Mouse (Mus musculus) heart, postnatal 0 days (tissue): ENCODE data around the gene Slc22a5. TPM values are rescaled to one million over a fixed set of nuclear protein-coding genes. Genes with fewer than 3 reads are reported as not detected.
A peak's percentile ranks its signal among the peaks of the same experiment; 100 is the strongest.
"Not testable (repeated sequence)": the region's sequence is repeated elsewhere in the genome, so short reads cannot be mapped to it uniquely, and the experiment has no call there.

ENCODE experiments used
- ATAC-seq: fragments of 200-750 bp; cut with Nextera tagmentation; 2 replicates; pipeline ENCODE4 v1.8.0; 2017; ENCODE audit warnings: low read depth, moderate number of reproducible peaks, moderate library complexity; ENCODE audit not compliant: insufficient read depth
- DNase-seq: peaks from one replicate; pipeline ENCODE4 v3.0.0-alpha.2; 2016; ENCODE audit warnings: low spot score
- H3K27ac ChIP-seq: fragments of 300-500 bp; sonication (generic); 2 replicates; pipeline ENCODE4 v1.5.1; 2014; ENCODE audit warnings: low read depth, mild to moderate bottlenecking
- H3K27me3 ChIP-seq: fragments of 300-500 bp; sonication (generic); 2 replicates; pipeline ENCODE4 v1.6.1; 2014; ENCODE audit warnings: low read length, mixed read lengths; ENCODE audit not compliant: control insufficient read depth, insufficient read depth
- H3K36me3 ChIP-seq: fragments of 300-500 bp; sonication (generic); replicated peaks from 2 replicates; pipeline ENCODE4 v1.6.1; 2014; ENCODE audit warnings: low read length, mixed read lengths; ENCODE audit not compliant: control insufficient read depth, insufficient read depth
- H3K4me1 ChIP-seq: fragments of 300-500 bp; sonication (generic); 2 replicates; pipeline ENCODE4 v1.6.1; 2014; ENCODE audit warnings: antibody characterized with exemption; ENCODE audit not compliant: control insufficient read depth, insufficient read depth
- H3K4me2 ChIP-seq: fragments of 300-500 bp; sonication (generic); 2 replicates; pipeline ENCODE4 v1.6.1; 2014; ENCODE audit warnings: low read depth, mild to moderate bottlenecking, low read length, moderate library complexity
- H3K4me3 ChIP-seq: fragments of 300-500 bp; sonication (generic); 2 replicates; pipeline ENCODE4 v1.5.1; 2014; ENCODE audit warnings: low read depth, low read length
- H3K9ac ChIP-seq: fragments of 300-500 bp; sonication (generic); replicated peaks from 2 replicates; pipeline ENCODE4 v1.6.1; 2014; ENCODE audit warnings: low read depth, low read length, mixed read lengths
- H3K9me3 ChIP-seq: fragments of 300-500 bp; sonication (generic); replicated peaks from 2 replicates; pipeline ENCODE4 v1.6.1; 2016; ENCODE audit warnings: low read length; ENCODE audit not compliant: control insufficient read depth
- CTCF ChIP-seq: IDR thresholded peaks from 2 replicates; pipeline ENCODE4 v1.5.1; 2016; ENCODE audit warnings: antibody characterized with exemption, control low read depth, low read depth
- EP300 ChIP-seq: IDR thresholded peaks from 2 replicates; pipeline ENCODE4 v1.6.1; 2016; ENCODE audit warnings: antibody characterized with exemption, low read depth
- WGBS: fragments of 180-500 bp; shearing (Covaris S2); extraction: QIAGEN DNeasy Blood & Tissue Kit; methylation state at CpG from one replicate; pipeline ENCODE4 v1.1.7; 2014; 5-methylcytosine and 5-hydroxymethylcytosine counted together
- polyA plus RNA-seq: library from polyadenylated mRNA; unstranded; fragments of >200 nt; fragmentation: Nextera tagmentation; extraction: Ambion mirVana; gene quantifications from 2 replicates; pipeline ENCODE4 v1.2.1, GENCODE M21; 2015
- total RNA-seq: library from RNA; depleted of rRNA; stranded (reverse); fragments of >200 nt; gene quantifications from 2 replicates; pipeline ENCODE4 v1.2.3, GENCODE M21; 2014; ENCODE audit warnings: low replicate concordance

Slc22a5 gene
- total and polyA plus RNA-seq, 2 experiments from 2014 or later, result 14.5 to 15.6 TPM

DNA sequence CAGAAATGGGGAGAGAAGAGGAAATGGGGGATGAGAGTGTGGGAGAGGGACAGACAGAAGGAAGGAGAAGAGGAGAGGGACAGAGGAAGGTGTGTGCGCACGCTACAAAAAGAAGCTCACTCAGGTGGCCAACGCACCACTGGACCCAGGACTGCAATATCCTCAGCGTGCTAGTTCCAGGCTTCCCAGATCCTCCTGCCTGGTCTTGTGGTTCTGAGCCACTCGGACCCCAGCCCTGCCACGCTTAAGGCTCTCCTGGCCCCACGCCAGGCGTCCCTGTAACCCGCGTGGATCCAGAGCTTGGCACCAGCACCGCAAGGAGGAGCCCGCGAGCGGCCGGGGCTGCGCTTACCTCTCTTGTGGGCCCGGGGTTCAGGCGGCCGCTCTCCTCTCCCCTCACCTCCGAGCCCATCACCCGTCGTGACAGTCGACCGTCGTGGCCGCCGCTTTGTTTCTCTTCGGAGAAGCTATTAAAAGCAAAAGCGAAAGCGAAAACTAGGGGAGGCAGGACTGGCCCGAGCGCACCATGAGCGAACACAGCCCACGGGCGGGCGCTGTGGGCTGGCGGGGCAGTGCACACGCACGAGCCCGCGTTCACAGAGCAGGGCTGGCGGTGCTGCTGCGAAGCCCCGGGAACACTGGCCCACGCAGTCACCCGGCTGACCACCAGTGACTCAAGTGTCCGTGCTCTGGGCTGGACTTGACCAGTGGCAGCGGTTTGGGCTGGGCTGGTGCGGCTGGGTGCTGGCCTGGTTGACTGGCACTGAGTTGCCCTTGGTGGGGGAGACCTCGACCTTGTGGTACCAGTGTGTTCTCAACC is 32.5 kb downstream of the Slc22a5 start, which contains the start of gene Gm12216:
TSS of gene Gm12216 (minus strand) at position 496 of the 820 bp plus-strand sequence.
- peak within 1 kb of the TSS; percentile 52 for H3K9ac ChIP-seq
- H3K27ac ChIP-seq, result 0 out of 2 replicates have a peak within 1 kb of the TSS, but pooled peaks have one; percentile 1
- H3K9me3 ChIP-seq, H3K27me3 ChIP-seq, H3K36me3 ChIP-seq, H3K4me1 ChIP-seq, DNase-seq: not testable (repeated sequence)
- H3K4me2 ChIP-seq, result peak within 1 kb of the TSS; percentile 58
- ATAC-seq, result peak; percentile 75
- 8% methylated on average over 41 of the region's 50 CpGs for WGBS
- peak; percentile 17 for TF ChIP-seq CTCF
- peak within 1 kb of the TSS; percentile 51 for H3K4me3 ChIP-seq

DNA sequence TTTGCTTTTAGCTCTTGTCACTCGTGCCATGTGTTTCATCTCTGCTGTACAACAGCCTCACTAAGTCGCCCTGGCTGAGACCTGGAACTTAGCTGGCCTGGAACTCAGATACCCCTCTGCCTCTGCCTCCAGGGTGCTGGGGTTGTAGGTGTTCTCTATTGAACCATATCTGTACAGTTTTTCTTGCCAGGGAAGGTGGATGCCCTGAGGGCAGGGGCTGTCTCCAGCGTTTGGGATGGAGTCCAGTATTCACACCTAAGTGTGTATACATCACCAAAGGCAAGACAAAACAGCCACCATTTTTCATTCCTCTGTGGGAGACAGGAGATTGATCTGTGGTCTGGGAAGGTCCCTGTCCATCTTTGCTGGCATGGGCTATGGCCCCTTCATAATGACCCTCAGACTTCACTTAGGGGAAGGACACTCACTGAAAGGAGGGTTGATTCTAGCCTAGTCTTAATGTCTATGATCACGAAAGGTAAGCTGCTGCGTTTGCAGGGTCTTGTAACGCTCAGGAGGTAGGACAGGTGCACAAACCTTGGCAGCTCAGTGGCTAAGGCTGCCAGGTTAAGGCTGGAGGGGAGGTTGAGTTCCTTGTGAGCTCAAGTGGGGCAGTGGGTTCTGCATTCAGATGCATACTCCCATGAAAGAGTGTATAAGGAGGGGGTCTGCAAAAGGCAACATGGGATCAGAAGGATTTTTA is 33.3 kb downstream of the Slc22a5 start:
- Histone ChIP-seq H3K4me2 (peak overlapping the region; percentile 58), H3K27me3 (no peaks in the 10 kb centered on the region), H3K27ac (no peak overlapping the region), H3K4me3 (peak overlapping the region; percentile 51), H3K36me3 (no peaks in the 10 kb centered on the region), H3K9ac (no peak overlapping the region), H3K4me1 (no peaks in the 10 kb centered on the region), H3K9me3 (no peaks in the 10 kb centered on the region)
- DNase-seq (no peak), ATAC-seq (no peak)
- no peak for TF ChIP-seq CTCF
- TF ChIP-seq EP300, result no peak
- WGBS, result 77% methylated on average over 6 of the region's 6 CpGs

DNA sequence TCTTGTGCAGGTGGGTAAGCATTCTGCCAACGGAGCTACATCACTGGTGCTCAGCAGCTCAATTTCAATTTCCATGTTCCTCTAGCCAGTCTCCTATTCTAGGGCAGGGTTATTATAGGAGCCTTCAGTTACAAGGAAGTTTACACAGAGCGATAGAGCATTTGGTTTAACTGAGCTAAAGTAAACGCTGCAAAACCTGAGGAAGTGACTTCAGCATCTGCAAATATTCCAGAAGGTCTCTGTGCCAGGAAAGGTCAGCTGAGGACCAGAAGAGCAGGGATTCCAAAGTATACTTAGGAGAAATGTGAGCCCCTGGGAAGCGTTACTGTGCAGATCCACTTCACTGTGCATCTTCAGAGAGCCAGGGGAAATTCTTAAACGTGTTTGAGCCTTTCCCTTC is 37.8 kb downstream of the Slc22a5 start:
- Histone ChIP-seq H3K27ac (no peak overlapping the region), H3K9me3 (no peaks in the 10 kb centered on the region), H3K4me3 (no peak overlapping the region), H3K9ac (no peak overlapping the region), H3K4me1 (no peaks in the 10 kb centered on the region), H3K27me3 (no peaks in the 10 kb centered on the region), H3K36me3 (no peaks in the 10 kb centered on the region), H3K4me2 (no peak overlapping the region)
- no peak for TF ChIP-seq EP300
- TF ChIP-seq CTCF, result no peak
- WGBS, result 39% methylated on average over 5 of the region's 5 CpGs
- DNase-seq (peak; percentile 32), ATAC-seq (no peak)

- Histone ChIP-seq H3K4me1 (no peaks in the 10 kb centered on the region), H3K4me3 (no peak overlapping the region), H3K36me3 (no peaks in the 10 kb centered on the region), H3K27ac (no peak overlapping the region), H3K27me3 (no peaks in the 10 kb centered on the region), H3K9ac (no peak overlapping the region), H3K4me2 (no peak overlapping the region), H3K9me3 (no peaks in the 10 kb centered on the region)
- ATAC-seq, result peak; percentile 27; the same call in 1 of the 2 replicates
- 34% methylated on average over 5 of the region's 5 CpGs for WGBS
- DNase-seq, result no peak
- no peak for TF ChIP-seq EP300
- TF ChIP-seq CTCF, result no peak
Observed at GRCm38 (mm10) chr11:53851795-53852194, 39.7 kb downstream of the Slc22a5 start.

DNA sequence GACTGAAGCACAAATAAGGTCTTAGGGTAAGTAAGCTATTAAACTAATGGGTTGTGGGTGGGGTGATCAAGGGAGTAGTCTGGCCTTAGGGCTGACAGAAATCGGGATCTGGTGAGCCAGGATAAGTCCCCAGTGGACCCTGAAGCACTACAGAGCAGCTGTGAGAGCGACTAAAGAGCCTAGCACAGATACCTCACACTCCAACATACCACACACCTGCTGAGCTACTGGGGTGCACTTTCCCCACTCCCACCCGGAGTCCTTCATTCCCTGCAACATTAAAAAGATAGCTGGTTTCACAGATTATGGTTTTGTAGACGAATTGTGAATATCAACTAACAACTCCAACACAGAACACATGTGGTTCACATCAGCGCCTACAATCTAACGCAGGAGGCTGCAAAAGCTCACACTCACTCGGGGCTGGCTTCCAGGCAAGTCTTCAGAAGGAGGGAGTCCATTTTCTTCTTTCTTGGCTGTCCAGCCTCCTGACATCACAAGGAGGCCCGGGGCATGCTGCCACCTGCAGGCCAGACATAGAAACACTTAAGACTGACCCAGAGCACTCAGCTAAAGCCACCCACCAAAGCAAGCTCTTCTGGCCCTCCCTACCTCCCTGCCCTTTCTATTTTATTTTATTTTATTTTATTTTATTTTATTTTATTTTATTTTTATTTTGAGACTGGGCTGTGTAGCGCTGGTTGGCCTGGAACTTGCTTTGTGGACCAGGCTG is 41.7 kb downstream of the Slc22a5 start:
- H3K9me3 ChIP-seq, result no peaks in the 10 kb centered on the region
- H3K27ac ChIP-seq, result no peak overlapping the region
- no peaks in the 10 kb centered on the region for H3K4me1 ChIP-seq
- WGBS, result 29% methylated on average over 9 of the region's 9 CpGs
- DNase-seq, result peak; percentile 87
- no peaks in the 10 kb centered on the region for H3K27me3 ChIP-seq
- H3K4me2 ChIP-seq, result peak overlapping the region; percentile 24; the same call in 1 of the 2 replicates
- TF ChIP-seq CTCF, result peak; percentile 77
- no peak for TF ChIP-seq EP300
- H3K36me3 ChIP-seq, result no peaks in the 10 kb centered on the region
- H3K4me3 ChIP-seq, result no peak overlapping the region
- ATAC-seq, result peak; percentile 72; the same call in 1 of the 2 replicates
- no peak overlapping the region for H3K9ac ChIP-seq
